Mouse (Mus musculus): ENCODE measurements around the gene Map4k3.
"Not testable (repeated sequence)": the region's sequence is repeated elsewhere in the genome, so short reads cannot be mapped to it uniquely, and the experiment has no call there.

The Map4k3 gene

GRCm38 (mm10) chr17:80730283-80730682 lies 2.0 kb upstream of the Map4k3 start:
- intact Hi-C loops (cut with DNase I), result not testable (repeated sequence)

DNA sequence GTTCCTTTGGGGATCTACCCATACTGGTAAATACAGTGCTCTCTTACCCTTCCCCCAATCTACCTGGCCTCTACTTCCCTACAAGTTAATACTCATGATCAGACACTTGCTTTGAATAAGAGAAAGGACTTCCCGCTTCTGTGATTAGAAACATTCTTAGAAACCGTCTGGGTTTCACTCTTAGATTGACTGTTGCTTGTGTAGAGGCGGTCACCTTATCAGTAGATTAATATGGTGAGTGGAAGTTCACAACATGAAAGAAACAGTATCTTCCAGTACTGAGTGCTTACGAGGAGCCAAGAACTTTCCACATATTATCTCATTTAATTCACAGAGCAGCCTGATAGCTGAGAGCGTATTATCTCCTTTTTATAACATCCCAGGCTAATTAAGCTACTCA lies 1.5 kb upstream of the Map4k3 start:
- intact Hi-C loops (cut with DNase I), result loop anchor here (5.0 kb wide), 1 partner anchor 48 kb away; no protein-coding TSS in a partner anchor

GRCm38 (mm10) chr17:80729080-80729749 lies 930 bp upstream of the Map4k3 start:
- intact Hi-C loops (cut with DNase I), result loop anchor here (5.0 kb wide), 1 partner anchor 47 kb away; no protein-coding TSS in a partner anchor

- intact Hi-C loops (cut with DNase I), result loop anchor here (5.0 kb wide), 1 partner anchor 45 kb away; no protein-coding TSS in a partner anchor
Observed at GRCm38 (mm10) chr17:80727341-80727951, 839 bp downstream of the Map4k3 start.

- intact Hi-C loops (cut with DNase I), result loop anchor here (5.0 kb wide), 1 partner anchor 45 kb away; no protein-coding TSS in a partner anchor
Observed at GRCm38 (mm10) chr17:80726821-80727220, 1.5 kb downstream of the Map4k3 start.

GRCm38 (mm10) chr17:80723092-80723491 lies 5.2 kb downstream of the Map4k3 start:
- intact Hi-C loops (cut with DNase I), result no loop called here

- intact Hi-C loops (cut with DNase I), result no loop called here
Observed at GRCm38 (mm10) chr17:80721670-80722069, 6.6 kb downstream of the Map4k3 start.

DNA sequence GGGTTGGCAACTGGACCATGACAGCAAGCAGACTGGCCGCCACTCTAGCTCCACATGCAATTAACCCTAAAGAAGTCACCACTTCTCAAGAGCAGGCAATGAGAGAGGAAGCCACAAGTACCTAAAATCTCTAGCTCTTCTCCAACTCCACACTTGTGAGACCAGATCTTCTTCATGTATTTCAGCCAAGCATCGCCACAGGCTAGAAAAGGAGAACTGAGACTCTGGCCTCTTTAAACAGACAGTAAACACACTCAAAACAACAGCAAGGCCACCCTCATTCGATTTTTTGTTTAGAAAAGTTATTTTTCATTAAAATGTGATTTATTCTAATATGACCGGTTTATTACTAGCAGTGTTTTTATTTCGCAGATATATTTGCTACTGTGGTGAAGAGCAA lies 9.0 kb downstream of the Map4k3 start:
- intact Hi-C loops (cut with DNase I), result no loop called here

DNA sequence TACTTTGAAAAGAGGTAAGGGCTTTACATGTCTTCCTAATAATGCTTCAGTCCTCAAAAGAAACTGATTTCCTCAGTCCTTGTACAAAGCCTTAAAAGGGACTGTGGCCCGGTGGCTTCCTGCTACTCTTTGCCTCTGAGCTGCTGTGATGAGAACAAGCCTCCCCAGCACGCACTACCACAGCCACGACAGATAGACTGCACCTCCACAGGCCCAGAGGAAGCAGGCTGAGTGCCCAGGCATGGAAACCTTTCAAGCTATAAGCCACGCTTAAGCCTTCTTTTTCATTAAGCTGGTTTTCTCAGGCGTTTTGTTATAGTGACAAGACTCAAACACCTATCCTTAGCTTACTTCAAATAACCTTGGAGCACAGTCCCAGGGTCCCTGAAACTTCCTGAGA lies 10.0 kb downstream of the Map4k3 start:
- intact Hi-C loops (cut with DNase I), result no loop called here

GRCm38 (mm10) chr17:80713588-80713987 lies 14.7 kb downstream of the Map4k3 start:
- intact Hi-C loops (cut with DNase I), result no loop called here

DNA sequence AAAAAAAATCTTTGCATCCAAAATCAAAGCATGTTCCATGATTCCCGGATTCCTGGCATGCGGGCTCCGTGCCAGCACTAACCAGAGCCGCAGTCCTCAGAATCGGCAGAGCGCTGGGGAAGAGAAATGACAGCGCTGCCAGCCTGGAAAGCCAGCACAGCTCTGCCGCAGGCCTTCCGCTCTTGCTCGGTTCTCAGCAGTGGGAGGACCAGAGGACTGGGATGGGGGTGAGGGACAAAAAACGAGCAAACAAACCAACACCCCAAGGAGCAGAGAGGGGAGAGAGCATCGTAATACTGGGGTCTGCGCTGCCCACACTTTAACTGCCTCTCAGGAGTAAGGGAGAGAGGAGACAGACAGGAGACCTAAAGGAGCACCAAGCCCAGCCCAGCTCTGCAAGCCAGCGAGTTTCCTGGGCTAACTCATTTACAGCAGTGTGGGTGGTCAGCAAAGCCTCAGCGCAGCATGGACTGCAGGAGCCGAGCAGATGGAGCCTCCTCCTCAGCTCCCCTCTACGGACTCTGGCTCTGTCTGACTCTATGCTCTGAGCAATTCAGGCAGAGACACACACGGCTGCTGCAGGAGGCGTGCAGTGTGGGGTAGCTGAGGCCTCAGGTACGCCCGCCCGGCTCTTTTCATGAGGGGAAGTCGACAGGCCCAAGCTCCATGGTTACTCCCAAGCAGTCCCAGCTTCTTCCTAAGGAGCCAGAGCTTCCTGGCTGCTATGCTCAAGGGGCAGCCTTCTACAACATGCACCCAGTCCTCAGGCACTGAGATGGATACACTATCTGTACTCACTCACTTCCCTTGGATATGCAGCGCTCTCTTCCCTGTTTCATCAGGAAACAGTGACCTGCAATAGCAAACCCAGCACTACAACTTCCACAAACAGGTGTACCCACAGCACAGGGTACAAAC lies 18.1 kb downstream of the Map4k3 start:
- intact Hi-C loops (cut with DNase I), result no loop called here

- intact Hi-C loops (cut with DNase I), result no loop called here
Observed at GRCm38 (mm10) chr17:80708803-80709202, 19.5 kb downstream of the Map4k3 start.

DNA sequence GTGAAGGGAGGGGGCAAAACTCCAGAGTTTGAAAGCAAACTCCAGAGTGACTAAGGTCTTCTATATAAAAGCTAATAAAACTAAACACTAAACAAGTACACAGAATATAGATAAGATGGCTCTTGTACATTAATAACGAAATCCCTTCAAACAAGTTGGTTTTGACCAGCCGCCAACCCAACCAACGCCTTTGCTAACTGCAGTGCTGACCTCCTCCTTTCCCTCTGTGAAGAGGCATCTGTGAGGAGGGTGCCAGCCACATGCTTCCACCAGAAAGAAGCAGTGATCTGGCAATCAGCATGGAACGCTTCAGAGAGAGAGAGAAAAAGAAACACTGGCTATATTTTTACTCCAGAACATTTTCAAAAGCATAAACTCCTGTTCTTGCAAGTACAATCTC lies 21.1 kb downstream of the Map4k3 start:
- intact Hi-C loops (cut with DNase I), result no loop called here

- intact Hi-C loops (cut with DNase I), result no loop called here
Observed at GRCm38 (mm10) chr17:80706608-80707007, 21.7 kb downstream of the Map4k3 start.

- intact Hi-C loops (cut with DNase I), result no loop called here
Observed at GRCm38 (mm10) chr17:80701687-80702086, 26.6 kb downstream of the Map4k3 start.

GRCm38 (mm10) chr17:80698930-80699329 lies 29.4 kb downstream of the Map4k3 start:
- intact Hi-C loops (cut with DNase I), result no loop called here

GRCm38 (mm10) chr17:80698191-80698901 lies 29.9 kb downstream of the Map4k3 start:
- intact Hi-C loops (cut with DNase I), result no loop called here

- intact Hi-C loops (cut with DNase I), result no loop called here
Observed at GRCm38 (mm10) chr17:80696956-80697355, 31.3 kb downstream of the Map4k3 start.

- intact Hi-C loops (cut with DNase I), result no loop called here
Observed at GRCm38 (mm10) chr17:80696210-80696609, 32.1 kb downstream of the Map4k3 start.

DNA sequence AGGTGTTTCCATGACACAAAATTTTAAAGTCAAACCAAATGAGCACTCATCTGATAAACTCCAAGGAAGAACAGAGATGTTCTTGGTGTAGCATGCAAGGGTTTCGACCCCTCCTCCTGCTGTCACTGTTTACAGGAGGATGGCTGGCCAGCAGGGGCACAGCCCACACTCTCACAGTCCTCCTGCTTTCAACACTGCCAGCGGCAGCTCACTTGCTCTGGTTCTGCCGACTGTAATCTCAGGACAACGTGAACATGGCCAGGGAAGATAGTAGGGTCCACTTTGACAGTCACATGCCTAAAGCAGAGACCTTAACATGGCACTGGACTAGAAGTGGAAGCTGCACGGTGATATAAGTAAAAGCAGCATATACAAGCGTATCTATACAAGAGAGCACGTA lies 34.6 kb downstream of the Map4k3 start:
- intact Hi-C loops (cut with DNase I), result no loop called here

- intact Hi-C loops (cut with DNase I), result no loop called here
Observed at GRCm38 (mm10) chr17:80692183-80692582, 36.1 kb downstream of the Map4k3 start.

Data from adrenal gland (tissue).